Mouse (Mus musculus) adipocyte (in vitro differentiated cells): ENCODE data around the gene Pip4k2b.

Experiments
- DNase-seq: peaks from one replicate; pipeline ENCODE4 v3.0.0-alpha.2; 2016; ENCODE audit warnings: low spot score

Pip4k2b gene

GRCm38 (mm10) chr11:97666221-97666620 lies 78.3 kb downstream of the Pip4k2b start:
- DNase-seq = no peak

DNA sequence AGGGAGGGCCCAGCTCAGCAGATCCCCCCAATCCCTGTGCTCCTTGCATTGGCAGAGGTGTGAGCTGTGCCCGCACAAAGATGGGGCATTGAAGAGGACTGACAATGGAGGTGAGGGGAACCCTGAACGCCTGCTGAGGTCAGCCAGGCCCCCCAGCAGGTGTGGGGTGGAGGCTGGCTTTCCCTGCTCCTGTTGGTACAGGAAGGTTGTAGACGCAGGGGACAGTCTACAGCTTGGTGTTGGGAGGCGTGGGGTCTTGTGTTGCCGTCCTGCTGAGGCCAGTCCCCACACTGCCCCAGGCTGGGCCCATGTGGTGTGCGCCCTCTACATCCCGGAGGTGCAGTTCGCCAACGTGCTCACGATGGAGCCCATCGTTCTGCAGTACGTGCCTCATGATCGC lies 79.1 kb downstream of the Pip4k2b start:
- DNase-seq = no peak
